Mouse (Mus musculus): ENCODE measurements around the gene Msantd2.

DNA sequence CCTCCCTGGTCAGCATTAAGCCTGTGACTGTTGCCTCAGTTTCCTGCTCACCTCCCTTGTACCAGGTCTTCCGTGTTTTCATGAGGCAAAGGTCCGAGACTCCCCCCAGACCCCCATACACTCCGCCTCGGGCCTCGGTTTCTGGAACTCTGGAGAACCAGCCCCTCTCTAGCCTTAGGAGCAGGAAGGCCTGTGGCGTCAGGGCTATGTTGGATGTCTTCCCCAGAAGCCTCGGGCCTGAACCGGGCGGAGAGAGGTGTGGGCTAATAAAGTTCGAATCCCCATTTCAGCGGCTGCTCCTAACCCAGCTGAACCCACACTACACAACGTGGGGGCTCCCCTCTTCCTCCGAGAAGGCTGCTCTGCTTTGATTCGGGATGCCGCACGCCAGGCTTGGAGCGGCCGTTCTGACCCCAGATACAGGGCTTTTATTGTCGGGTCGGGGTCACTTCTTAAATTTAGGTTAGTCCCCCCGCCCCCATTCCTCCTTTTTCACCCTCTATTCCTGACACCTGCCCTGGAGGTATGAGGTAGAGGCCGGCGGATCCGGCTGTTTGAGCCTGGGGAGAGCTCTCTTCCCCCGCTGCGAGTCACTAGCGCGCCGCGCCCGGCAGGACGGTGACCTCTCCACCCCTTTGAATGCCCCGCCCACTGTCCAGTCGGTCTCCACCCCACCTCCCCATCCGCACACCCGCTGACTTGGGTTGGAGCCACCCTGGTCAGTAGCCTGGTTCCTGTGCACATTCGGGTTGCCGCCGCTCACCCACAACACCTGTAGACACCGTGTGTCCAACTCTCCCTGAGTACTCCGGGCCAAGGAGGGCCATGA lies 38.5 kb downstream of the Msantd2 start, which contains the start of gene Esam:
- TF ChIP-seq POLR2A (IDR thresholded peaks at IDR 0.05; ENCODE audit: control insufficient read depth, extremely low read depth, insufficient read depth, low read length, poor library complexity) (no peak), CTCF (IDR thresholded peaks at IDR 0.05; ENCODE audit: borderline replicate concordance, control insufficient read depth, extremely low read depth, insufficient read depth, low read length, poor library complexity) (no peak)

Data from thymus, adult 2 months (tissue).